Mouse (Mus musculus) kidney, embryonic 14.5 days (tissue): ENCODE measurements at regions not wholly inside any gene's neighbourhood (a gene's known extent, or its start where the extent isn't known, plus 50 kb on each side); places are given as distances from the start of the nearest gene placed in this dataset.

Experiments used
- ATAC-seq: fragments of 200-750 bp; cut with Nextera tagmentation; 2 replicates; pipeline ENCODE4 v1.8.0; 2017; ENCODE audit warnings: moderate number of reproducible peaks, mild to moderate bottlenecking, moderate TSS enrichment, moderate library complexity; ENCODE audit not compliant: low FRiP score, low TSS enrichment
- H3K27ac ChIP-seq: fragments of 300-500 bp; sonication (generic); 2 replicates; pipeline ENCODE4 v1.5.1; 2014; ENCODE audit warnings: low read depth, mild to moderate bottlenecking, low read length, moderate library complexity, mixed read lengths
- H3K27me3 ChIP-seq: fragments of 300-500 bp; sonication (generic); 2 replicates; pipeline ENCODE4 v1.6.1; 2014; ENCODE audit warnings: mild to moderate bottlenecking, low read length; ENCODE audit not compliant: control insufficient read depth, insufficient read depth
- H3K36me3 ChIP-seq: fragments of 300-500 bp; sonication (generic); 2 replicates; pipeline ENCODE4 v1.6.1; 2014; ENCODE audit warnings: low read length, mixed read lengths; ENCODE audit not compliant: control insufficient read depth, insufficient read depth
- H3K4me1 ChIP-seq: fragments of 300-500 bp; sonication (generic); 2 replicates; pipeline ENCODE4 v1.6.1; 2014; ENCODE audit warnings: low read length, mixed read lengths; ENCODE audit not compliant: control insufficient read depth, insufficient read depth
- H3K4me2 ChIP-seq: fragments of 300-500 bp; sonication (generic); replicated peaks from 2 replicates; pipeline ENCODE4 v1.6.1; 2014; ENCODE audit warnings: low read depth, mild to moderate bottlenecking, low read length
- H3K4me3 ChIP-seq: fragments of 300-500 bp; sonication (generic); 2 replicates; pipeline ENCODE4 v1.5.1; 2014; ENCODE audit warnings: mild to moderate bottlenecking, low read length
- H3K9ac ChIP-seq: fragments of 300-500 bp; sonication (generic); 2 replicates; pipeline ENCODE4 v1.6.1; 2014; ENCODE audit warnings: low read depth, mild to moderate bottlenecking, low read length, moderate library complexity
- H3K9me3 ChIP-seq: fragments of 300-500 bp; sonication (generic); 2 replicates; pipeline ENCODE4 v1.6.1; 2016; ENCODE audit warnings: low read length; ENCODE audit not compliant: control insufficient read depth
- WGBS: fragments of 180-500 bp; shearing (Covaris S2); extraction: QIAGEN DNeasy Blood & Tissue Kit; methylation state at CpG from one replicate; pipeline ENCODE4 v1.1.7; 2014; 5-methylcytosine and 5-hydroxymethylcytosine counted together

GRCm38 (mm10) chr3:123977168-123977567, 286.5 kb upstream of the Ndst3 start:
- Histone ChIP-seq H3K4me1 (no peaks in the 10 kb centered on the region), H3K27me3 (no peaks in the 10 kb centered on the region), H3K36me3 (no peaks in the 10 kb centered on the region), H3K4me3 (no peak overlapping the region), H3K4me2 (no peak overlapping the region), H3K9me3 (no peaks in the 10 kb centered on the region), H3K27ac (no peak overlapping the region), H3K9ac (no peak overlapping the region)
- 84% methylated on average over 4 of the region's 4 CpGs for WGBS
- no peak for ATAC-seq

- no peak overlapping the region for H3K27ac ChIP-seq
- H3K4me1 ChIP-seq, result no peaks in the 10 kb centered on the region
- no peaks in the 10 kb centered on the region for H3K27me3 ChIP-seq
- H3K9me3 ChIP-seq, result no peaks in the 10 kb centered on the region
- H3K4me2 ChIP-seq, result no peak overlapping the region
- no peak for ATAC-seq
- no peak overlapping the region for H3K4me3 ChIP-seq
- no peak overlapping the region for H3K9ac ChIP-seq
- no peaks in the 10 kb centered on the region for H3K36me3 ChIP-seq
Measured at GRCm38 (mm10) chr3:123983045-123983444, 292.4 kb upstream of the Ndst3 start.

GRCm38 (mm10) chr3:123983530-123983929, 292.9 kb upstream of the Ndst3 start:
- Histone ChIP-seq H3K4me1 (no peaks in the 10 kb centered on the region), H3K36me3 (no peaks in the 10 kb centered on the region), H3K27ac (no peak overlapping the region), H3K27me3 (no peaks in the 10 kb centered on the region), H3K4me2 (no peak overlapping the region), H3K4me3 (no peak overlapping the region), H3K9ac (no peak overlapping the region), H3K9me3 (no peaks in the 10 kb centered on the region)
- ATAC-seq, result no peak
- 17% methylated on average over 1 of the region's 1 CpGs for WGBS

- no peak overlapping the region for H3K4me3 ChIP-seq
- ATAC-seq, result no peak
Measured at GRCm38 (mm10) chr3:123984028-123984427, 293.4 kb upstream of the Ndst3 start.

GRCm38 (mm10) chr3:123999957-124000616, 309.4 kb upstream of the Ndst3 start:
- H3K4me1 ChIP-seq, result no peaks in the 10 kb centered on the region
- no peaks in the 10 kb centered on the region for H3K9me3 ChIP-seq
- ATAC-seq, result no peak
- H3K4me2 ChIP-seq, result no peak overlapping the region
- no peak overlapping the region for H3K9ac ChIP-seq
- no peak overlapping the region for H3K27ac ChIP-seq
- no peaks in the 10 kb centered on the region for H3K27me3 ChIP-seq
- WGBS, result 98% methylated on average over 3 of the region's 3 CpGs
- no peak overlapping the region for H3K4me3 ChIP-seq
- H3K36me3 ChIP-seq, result no peaks in the 10 kb centered on the region

More at GRCm38 (mm10) chr3:123984028-123984427, 293.4 kb upstream of the Ndst3 start:
- Histone ChIP-seq H3K9me3 (no peaks in the 10 kb centered on the region), H3K4me1 (no peaks in the 10 kb centered on the region), H3K27ac (no peak overlapping the region), H3K4me2 (no peak overlapping the region), H3K9ac (no peak overlapping the region), H3K36me3 (no peaks in the 10 kb centered on the region), H3K27me3 (no peaks in the 10 kb centered on the region)
- WGBS, result 38% methylated on average over 1 of the region's 1 CpGs

- Histone ChIP-seq H3K4me3 (no peak overlapping the region), H3K4me2 (no peak overlapping the region), H3K4me1 (no peaks in the 10 kb centered on the region), H3K27me3 (no peaks in the 10 kb centered on the region), H3K9me3 (no peaks in the 10 kb centered on the region), H3K9ac (no peak overlapping the region), H3K27ac (no peak overlapping the region), H3K36me3 (no peaks in the 10 kb centered on the region)
- no peak for ATAC-seq
- 67% methylated on average over 1 of the region's 1 CpGs for WGBS
Measured at GRCm38 (mm10) chr3:124000883-124001282, 310.2 kb upstream of the Ndst3 start.

GRCm38 (mm10) chr3:124011685-124012084, 309.0 kb upstream of the Tram1l1 start:
- no peak for ATAC-seq
- WGBS, result 81% methylated on average over 1 of the region's 1 CpGs
- Histone ChIP-seq H3K27me3 (no peaks in the 10 kb centered on the region), H3K9ac (no peak overlapping the region), H3K4me2 (no peak overlapping the region), H3K36me3 (no peaks in the 10 kb centered on the region), H3K27ac (no peak overlapping the region), H3K4me1 (no peaks in the 10 kb centered on the region), H3K9me3 (no peaks in the 10 kb centered on the region), H3K4me3 (no peak overlapping the region)

- whole genome bisulfite sequencing, result 93% methylated on average over 1 of the region's 1 CpGs
- H3K4me1 ChIP-seq, result no peaks in the 10 kb centered on the region
- no peak overlapping the region for H3K4me3 ChIP-seq
- H3K9me3 ChIP-seq, result no peaks in the 10 kb centered on the region
- H3K27ac ChIP-seq, result no peak overlapping the region
- no peaks in the 10 kb centered on the region for H3K36me3 ChIP-seq
- no peak overlapping the region for H3K4me2 ChIP-seq
- H3K9ac ChIP-seq, result no peak overlapping the region
- H3K27me3 ChIP-seq, result no peaks in the 10 kb centered on the region
- no peak for ATAC-seq
Measured at GRCm38 (mm10) chr3:124018618-124019017, 302.0 kb upstream of the Tram1l1 start.

- H3K36me3 ChIP-seq, result no peaks in the 10 kb centered on the region
- H3K4me1 ChIP-seq, result no peaks in the 10 kb centered on the region
- H3K4me2 ChIP-seq, result no peak overlapping the region
- H3K27ac ChIP-seq, result no peak overlapping the region
- no peak overlapping the region for H3K9ac ChIP-seq
- no peaks in the 10 kb centered on the region for H3K9me3 ChIP-seq
- ATAC-seq, result no peak
- WGBS, result 87% methylated on average over 4 of the region's 4 CpGs
- no peaks in the 10 kb centered on the region for H3K27me3 ChIP-seq
- H3K4me3 ChIP-seq, result no peak overlapping the region
Measured at GRCm38 (mm10) chr3:124026188-124026587, 294.5 kb upstream of the Tram1l1 start.
